Mouse (Mus musculus) kidney, postnatal 4 days (tissue): ENCODE results near the gene Prkar1b.

Experiments used
- DNase-seq, 2 experiments: peaks; one replicate each; pipeline ENCODE4 v3.0.0; 2021; ENCODE audit warnings: mixed read lengths in 2 of 2

Gene Prkar1b

DNA sequence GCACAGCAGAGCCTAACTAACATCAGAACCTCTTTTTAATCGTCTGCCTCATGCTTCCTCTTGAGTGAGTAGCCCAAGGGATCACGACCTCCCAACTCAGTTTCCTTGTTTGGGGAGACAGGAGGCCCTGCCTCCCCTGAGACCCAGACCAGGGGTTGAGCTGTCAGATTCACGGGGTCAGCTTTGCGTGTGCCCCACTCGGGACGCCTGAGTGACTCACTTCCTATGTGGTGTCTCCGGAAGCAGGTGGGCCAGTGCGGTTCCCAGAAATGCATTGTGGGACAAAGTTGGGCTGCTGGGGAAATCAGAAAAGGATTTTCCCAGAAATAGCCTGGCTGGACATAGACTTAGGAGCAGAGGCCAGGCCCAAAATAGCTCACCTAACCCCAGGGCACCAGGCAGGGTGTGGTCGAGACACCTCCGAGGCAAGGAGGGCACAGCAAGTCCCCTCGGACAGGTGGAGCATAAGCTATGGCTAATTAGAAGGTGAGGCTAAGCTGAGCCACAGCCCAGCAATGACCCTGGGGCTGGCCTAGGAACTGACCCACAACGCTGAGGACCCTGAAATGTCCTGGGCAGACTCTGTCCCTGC is 89.2 kb downstream of the Prkar1b start:
- DNase-seq = no peak

DNA sequence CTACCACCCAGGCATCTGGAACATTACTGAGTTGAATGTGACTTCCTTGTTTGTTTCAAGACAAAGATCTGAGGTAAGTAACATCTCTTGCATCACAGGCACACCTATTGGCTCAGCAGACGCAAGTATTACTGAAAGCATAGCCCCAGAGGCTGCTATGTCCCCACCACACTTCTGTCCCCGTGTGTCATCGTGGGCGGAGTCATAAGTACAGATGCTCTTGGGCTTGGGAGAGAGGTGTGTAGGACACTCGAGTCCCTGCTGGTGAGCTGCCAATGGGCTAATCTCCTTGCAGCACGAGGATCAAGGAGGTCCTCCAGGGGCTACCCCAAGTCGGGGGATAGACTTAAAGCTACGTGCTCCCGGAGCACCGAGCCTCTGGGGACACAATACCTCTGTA is 96.6 kb downstream of the Prkar1b start:
- DNase-seq = no peak

DNA sequence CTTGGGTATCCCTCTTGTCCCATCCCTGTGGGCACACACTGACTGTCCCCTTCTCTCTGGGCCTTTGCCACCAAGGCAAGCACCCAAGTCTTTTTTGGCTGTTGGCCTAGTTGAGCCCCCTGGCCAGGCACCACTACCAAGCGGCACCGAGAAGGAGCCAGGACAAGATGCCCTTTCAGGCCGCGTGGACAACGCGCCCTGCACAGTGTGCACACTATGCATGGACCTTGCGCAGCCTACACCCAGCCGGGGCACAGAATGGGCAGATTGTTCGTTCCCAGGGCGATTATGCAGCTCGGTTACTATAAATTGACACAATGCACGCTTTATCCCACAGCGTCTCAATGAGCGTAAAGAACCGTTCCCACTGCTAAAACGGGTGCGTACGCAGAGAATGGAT is 98.5 kb downstream of the Prkar1b start:
- no peak for DNase-seq

DNA sequence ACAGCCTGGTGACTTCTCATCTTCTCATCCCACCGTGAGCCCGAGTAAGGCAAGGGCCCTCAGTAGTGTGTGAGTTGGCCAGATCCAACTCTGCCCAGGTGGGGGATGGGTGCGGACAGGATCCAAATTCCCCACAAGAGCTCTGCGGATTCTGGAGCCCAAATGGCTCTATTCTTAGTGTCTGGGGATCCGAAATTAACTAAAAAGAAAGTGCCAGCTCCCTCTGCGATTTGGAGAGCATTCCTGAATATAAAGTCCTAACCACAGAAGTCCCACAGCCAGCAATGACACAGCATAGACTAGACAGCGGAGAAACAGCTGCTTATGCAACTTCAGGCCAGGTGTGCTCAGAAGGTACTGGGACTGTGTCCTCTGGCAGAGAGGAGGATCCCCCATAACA is 100.4 kb downstream of the Prkar1b start:
- DNase-seq = no peak

DNA sequence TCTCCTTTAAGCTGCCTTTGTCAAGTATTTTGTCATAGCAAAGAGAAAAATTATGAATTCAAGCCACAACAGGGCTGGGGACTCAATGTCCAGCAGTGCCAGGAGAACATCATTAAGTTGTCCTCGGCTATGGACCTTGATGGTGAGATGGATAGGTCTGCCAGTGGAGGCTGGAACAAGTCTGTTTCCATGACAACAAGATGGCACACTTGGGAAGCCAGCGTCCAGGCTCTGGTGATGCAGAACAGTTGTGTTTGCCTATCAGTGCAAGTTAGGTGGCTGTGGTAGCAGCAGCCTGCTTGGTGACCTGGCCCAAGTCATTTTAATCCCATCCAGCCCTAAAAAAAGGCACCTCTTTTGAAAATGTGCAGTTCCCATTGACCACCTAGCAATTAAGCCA is 102.6 kb downstream of the Prkar1b start:
- no peak for DNase-seq

DNA sequence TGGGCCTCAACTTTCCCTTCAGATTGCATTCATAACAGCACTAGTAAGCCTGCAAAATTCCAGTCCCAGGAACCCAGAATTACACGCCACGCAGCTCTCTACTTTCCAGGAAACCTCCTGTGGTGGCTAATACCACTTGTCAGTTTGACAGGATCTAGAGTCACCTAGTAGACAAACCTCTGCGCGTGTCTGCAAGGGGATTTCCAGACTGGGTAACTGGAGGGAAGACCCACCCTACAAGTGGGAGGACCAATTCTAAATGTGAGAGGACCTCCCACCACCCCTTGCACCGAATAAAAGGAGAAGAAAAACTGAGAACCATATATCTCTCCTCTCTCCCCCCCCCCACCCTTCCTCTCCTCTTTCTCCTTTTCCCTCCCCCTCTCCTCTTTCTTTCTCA is 103.2 kb downstream of the Prkar1b start:
- no peak for DNase-seq

DNA sequence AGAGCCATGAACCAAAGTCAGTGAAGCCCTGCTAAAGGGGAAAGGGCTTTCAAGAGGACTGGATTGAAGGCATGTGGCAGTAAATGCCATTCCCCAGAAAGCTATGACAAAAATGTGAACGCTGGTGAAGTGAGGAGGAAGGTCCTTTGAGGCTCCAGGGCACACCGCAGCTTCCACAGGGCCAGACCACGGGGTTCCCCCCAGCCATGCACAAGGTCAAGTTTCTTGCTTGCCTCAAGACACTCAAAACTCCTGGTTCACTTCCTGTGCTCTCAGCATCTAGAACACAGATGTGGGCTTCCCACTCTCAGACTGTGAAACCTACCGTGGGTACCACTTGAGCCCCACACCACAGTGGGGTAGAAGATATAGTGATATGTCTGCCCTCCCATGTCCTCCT is 106.3 kb downstream of the Prkar1b start:
- no peak for DNase-seq

DNA sequence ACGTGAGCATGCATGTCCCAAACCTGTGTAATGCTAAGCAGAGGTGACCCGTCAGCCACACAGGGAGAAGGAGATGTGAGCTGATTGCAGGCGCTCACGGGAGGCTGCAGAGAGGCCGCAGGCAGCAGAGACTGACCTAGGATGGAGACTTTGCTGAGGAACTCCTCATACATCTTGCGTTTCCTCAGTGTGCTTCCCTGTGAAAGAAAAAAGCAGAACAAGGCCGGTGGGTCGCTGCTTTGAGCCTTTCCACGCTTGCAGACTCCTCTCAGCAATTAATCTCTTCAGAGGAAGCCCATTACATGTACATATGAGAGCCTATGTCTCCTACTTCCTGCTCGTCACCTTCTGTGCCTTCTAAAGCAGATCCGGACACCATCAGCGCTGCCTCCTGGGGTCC is 107.5 kb downstream of the Prkar1b start:
- DNase-seq = no peak

DNA sequence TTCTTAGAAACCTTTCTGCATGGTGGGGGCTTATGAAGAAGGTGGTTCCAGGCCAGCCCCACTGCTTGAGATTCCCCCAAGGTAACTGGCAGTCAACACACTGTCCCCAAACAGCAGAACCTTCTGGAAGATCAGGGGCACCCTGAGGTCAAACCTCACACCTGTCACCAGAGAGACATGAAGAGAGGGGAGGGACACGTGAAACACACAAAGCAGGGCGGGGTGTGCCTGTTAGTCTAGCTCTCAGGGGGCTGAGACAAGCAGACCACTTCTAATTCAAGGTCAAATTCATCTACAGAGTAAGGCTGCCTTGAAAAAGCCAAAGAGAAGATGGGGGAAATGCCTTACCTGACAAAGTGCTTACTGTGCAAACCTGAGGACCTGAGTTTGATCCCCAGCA is 114.6 kb downstream of the Prkar1b start:
- DNase-seq = no peak

DNA sequence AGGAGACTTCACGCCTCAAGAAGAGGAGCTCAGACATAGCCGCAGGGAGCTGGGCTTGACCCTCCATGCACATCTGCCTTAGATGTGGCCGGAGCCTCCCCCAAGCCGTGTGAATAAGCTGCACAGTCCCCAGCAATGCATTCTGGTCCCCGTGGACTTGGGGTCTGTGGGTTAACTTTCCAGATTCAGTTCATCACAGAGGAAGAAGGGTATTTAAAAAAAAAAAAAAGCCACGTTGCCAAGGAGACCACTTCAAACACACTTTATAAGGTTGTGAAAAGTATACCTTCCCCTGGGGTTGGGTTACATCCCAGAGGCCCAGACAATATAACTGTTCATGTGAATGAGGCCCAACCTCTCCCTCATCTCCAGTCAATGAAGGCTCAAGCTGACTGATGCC is 115.1 kb downstream of the Prkar1b start:
- DNase-seq = no peak

DNA sequence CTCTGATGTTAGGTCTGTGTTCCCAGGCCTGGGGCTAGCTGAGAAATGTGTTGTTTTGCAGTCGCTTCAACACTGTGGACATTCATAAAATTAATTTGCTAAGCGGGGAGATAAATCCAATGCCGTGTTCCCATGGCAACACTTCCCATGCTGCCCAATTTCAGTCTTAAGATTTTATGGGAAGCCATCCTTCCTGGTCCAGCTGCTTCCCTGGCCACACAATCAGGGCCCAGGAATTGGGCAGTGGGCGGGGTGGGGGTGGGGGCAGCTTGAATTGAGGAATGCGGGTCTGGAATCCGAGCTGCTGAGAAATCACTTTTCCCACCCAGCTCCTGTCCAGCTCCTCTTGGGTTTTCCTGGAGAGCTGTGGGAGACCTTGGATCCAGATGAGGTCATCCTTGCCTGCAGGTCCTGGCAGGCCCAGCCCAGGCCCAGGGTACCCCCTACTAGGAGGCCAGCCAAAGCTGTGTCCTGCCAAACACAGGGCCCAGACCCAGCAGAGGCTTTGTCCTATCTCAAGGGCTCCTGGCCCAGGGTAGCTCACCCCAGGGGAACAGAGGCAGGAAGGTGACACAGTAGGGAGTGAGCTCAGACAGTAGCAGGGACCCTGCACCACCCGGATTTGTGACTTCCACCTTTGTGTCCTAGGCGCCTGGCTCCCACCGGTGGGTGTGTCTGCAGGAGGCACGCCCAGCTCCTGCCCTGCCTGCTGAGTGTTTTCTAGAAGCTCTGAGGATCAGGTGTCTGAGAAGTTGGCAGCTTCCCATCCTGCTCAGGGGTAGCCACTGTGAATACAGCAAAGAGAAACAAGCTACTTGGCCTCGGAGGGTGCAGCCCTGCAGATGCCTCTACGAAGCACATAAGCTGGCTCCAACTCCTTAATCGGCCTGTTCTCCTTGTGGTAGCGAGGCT is 116.1 kb downstream of the Prkar1b start:
- DNase-seq = peak; percentile 43 to 63

DNA sequence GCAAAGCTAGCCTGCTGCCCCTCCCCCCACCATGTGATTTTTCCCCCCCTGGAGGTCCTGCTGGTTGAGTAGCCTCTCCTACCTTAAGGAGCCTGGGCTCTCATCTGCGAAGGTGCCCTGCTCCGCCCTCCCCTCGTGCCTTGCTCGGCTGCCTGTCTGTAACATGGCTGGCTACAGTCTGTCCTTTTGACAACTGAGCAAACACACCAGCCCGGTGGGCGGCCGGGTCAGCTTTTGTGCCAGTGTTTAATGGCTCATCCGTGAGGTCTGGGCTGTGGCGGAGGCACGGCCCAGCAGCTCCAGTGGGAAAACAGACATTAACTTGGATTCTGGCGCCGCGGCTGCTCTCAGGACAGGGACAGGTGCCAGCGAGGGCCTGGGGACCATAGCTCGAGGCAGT is 122.2 kb downstream of the Prkar1b start:
- DNase-seq = peak; percentile 75 to 87

DNA sequence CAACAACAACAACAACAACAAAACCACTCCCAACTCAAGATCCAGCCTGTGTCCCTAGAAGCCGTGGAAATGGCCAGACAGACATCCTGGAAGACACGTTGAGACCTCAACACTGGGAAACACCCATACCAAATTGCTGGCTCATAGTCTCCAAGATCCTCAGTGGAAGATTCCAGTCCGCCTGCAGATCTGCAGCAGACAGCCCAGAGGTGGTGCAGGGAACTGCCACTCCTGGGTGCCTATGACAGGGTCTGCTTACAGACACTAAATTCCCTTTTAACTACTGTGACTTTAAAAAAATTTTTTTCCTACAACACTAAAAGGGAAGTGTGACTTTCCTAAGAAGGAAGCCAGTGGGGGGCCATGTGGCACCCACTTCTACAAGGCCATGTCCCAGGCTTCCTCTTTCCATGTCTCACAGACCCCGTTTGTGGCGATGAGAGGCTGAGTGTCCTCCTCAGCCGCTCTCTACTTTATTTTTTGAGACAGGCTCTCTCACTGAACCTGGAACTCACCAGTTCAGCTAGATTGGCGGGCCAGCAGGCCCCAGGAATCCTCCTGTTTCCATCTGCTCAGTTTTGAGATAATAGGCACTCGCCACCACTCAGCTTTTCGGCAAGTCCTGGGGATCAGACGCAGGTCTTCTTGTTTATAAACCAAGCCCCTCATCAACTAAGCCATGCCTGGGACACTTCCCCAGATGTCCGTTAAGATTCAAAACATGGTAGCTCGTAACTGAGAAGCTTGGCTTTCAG is 125.3 kb downstream of the Prkar1b start:
- DNase-seq = no peak

DNA sequence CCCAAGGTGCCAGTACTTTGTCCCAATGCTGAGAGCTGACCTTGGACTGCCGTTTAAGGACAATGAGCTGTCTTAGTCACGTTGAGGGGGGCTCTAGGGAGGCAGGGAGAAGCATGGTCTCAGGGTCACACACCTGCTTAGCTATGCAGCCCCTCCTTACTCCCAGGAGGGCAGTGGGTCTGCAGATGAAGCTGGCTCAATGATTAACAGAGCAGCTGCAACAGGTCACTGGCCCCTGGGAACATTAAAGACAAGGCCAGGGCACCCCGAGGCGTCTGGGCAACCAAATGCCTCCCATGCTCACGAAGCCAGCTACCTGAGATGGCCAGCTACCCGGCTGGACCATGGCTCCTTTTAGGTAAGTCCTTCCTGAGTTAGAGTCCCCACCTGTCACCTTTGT is 129.2 kb downstream of the Prkar1b start:
- DNase-seq = peak; percentile 69 to 75

DNA sequence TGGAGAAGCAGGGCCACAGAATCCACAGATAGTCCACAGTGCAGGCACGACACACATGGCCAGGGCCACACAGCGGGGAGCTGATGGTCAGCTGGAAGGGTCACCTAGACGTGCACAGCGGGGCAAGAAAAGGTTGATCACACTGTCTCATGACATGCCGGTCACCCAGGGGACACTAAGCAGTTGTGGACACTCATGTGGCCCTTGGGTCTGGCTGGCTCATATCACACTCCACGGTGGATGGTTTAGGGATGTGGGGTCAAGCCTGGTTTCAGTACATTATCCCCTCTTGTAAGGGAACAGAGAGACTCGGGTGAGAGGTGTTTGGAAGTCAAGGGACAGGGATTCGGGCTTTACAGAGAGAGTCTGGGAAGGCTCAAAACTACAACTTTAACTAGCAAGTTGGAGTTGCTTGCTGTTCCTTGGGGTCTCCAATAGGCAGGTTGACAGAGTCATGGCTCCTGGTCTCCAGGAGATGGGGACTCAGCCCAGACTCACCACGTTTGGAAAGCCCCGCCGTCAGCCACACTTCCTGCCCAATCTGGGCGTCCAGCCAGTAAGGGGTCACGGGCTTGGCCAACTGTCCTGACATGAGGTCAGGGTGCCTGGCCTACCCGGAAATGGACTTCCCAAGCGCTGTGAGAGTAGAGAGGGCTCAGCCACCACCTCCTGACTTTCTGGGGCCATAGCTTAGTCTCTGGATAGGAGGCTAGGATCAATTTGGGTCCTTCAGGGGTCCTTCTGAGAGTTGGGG is 132.3 kb downstream of the Prkar1b start:
- DNase-seq = peak; percentile 85 to 90

DNA sequence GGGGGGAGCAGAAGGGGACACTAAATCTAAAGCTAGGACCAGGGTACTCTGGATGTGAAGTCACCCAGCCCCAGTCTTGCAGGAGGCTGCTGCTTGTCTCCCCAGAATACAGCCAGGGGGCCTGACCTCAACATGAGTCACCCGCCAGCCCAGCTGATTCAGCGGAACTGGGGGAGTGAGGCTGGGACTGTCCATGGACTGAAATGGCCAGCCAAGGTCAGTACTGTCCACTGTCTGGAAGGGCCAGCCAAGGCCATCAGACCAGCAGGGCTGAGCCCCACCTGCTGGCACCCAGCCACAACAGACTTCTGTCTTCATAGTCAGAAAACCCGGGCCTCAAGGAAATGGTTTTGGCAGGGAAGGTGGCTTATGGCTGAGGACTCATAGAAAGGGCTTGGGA is 134.7 kb downstream of the Prkar1b start:
- DNase-seq = peak; percentile 78 to 86

DNA sequence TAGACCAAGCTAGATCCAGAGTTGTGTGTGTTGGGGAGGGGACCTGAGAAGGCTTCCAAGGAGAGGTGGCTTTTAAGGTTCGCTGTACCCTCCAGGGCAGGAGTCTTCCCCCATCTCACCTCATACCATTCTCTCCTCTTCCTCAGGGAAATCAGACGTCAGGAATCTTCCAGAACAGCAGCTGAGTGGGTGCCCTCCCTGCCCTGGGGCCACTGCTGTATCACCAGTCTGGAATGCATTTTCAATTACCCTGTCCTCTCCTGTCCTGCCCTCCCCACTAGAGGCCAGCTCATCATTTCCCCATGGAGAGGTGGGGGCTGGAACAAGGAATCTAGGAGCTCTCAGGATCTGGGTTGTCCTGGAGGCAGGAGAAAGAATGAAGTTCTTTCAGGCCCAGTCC is 139.2 kb downstream of the Prkar1b start:
- DNase-seq = no peak

DNA sequence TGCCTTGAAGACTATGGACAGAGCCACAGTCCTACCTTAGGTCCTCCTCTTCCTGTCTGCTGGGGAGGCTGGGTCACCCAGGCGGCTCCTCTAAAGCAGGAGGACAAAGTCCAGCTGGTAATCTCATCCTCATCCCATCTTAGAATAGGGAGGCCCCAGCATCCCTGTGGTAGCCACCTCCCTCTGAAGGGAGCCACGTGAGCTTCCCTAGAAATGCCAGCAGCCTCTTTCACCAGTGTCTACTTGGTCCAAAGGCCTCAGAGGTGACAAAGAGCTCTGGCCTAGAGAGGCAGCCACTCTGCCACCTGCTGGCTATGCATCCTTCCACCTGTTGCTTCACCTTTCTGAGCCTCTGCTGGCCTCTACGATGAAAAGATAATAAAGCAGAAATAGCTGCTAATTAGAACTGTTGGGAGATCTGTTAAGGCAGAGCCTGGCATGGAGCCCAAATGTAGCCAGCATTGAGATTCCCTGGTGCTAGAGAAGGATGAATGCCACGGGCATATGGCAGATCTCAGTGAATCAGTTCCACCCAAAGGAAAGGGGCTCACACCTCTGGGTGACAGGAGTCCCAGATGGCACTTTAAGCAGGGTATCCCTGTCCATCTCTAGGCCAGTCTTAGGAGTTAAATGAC is 142.5 kb downstream of the Prkar1b start:
- DNase-seq = peak; percentile 56 to 73

DNA sequence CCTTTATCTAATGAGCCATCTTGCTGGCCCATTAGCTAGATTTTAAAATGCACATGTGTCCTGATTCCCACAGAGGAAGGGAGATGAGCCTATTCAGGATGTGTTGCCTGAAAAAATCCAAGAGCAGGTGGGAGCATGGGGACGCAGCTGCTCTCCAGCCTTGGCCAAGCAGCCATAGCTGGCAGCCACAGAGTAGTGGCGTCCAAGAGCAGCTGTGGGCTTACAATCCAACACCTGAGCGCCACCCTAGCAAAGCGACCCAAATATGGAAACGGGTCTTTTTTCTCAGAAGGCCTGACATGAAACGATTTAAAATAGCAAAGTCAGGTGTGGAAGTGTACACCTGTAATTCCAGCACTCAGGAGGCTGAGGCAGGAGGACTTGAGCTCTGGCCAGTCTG is 145.2 kb downstream of the Prkar1b start:
- DNase-seq = no peak

DNA sequence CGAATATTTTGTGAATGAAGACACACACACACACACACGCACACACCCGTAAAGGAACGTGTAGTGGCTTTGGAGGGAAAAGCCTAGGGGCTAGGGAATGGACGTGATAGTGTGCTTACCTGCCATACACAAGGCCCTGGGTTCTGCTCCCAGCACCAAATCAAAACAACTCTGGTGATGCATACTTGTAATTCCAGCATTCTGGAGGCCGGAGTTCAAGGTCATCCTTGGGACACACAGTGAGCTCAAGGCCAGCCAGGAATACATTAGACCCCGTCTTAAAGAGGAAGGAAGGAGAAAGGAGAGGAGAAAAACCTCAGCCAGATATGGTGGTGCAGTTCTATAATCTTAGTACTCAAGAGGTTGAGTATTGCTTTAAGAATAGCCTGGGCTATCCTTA is 150.1 kb downstream of the Prkar1b start:
- no peak for DNase-seq

DNA sequence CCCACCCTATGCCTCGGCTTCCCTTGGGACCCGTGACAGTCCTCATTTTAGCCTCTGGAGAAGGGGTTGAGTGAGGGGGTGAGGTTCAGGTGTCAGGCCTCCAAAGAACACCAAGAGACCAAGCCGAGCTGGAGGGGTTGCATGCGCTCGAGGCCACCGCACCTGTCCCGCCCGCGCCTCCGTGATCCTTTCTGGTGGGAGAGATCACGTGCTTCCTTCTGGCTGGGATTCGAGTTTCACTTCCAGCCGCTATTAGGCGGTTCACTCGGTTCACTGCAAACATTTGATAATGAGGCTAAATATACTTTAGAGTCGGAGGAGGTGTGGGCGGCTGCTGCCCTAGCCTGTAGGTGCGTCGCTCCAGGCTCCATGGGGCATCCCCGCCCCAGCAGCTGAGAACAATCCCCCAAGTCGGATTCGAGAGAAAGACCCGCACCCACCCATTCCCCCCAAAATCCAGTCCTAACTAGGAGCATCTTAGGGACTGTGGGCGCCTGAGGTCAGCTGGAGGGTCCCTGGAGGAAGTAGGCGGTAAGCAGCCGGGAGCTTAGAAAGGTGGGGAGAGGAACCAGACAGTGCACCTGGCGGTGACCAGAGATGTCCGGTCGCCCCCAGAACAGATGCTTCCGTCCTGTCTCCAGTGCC is 151.7 kb downstream of the Prkar1b start:
- DNase-seq = peak; percentile 49 to 72
